Mouse (Mus musculus) MEL (cell line): ENCODE measurements around the gene Gm27029. TPM values are rescaled to one million over a fixed set of nuclear protein-coding genes. Genes with fewer than 3 reads are reported as not detected.
"Not testable (repeated sequence)": the region's sequence is repeated elsewhere in the genome, so short reads cannot be mapped to it uniquely, and the experiment has no call there.

Experiments
- DNase-seq: peaks from one replicate; pipeline ENCODE4 v3.0.0; 2011; ENCODE audit warnings: low read depth, low spot score
- H3K27ac ChIP-seq: 2 replicates; pipeline ENCODE4 v1.5.1; 2012; ENCODE audit warnings: low read depth, mild to moderate bottlenecking, control low read depth, low read length, moderate library complexity; ENCODE audit not compliant: control insufficient read depth
- H3K27me3 ChIP-seq, 2 experiments: fragments of 150-350 bp in 1 of 2; sonication (generic) in 1 of 2; 2 replicates each; pipeline ENCODE4 v1.6.1; 2012; ENCODE audit warnings: low read length in 2 of 2, mild to moderate bottlenecking in 2 of 2, improper control_type of control experiment in 1 of 2, moderate library complexity in 1 of 2; ENCODE audit not compliant: insufficient read depth in 2 of 2, control insufficient read depth in 1 of 2
- H3K36me3 ChIP-seq, 2 experiments: 2 replicates each; pipeline ENCODE4 v1.6.1; 2012 to 2014; ENCODE audit warnings: low read length in 2 of 2, improper control_type of control experiment in 1 of 2, inconsistent platforms in 1 of 2, mild to moderate bottlenecking in 1 of 2; ENCODE audit not compliant: insufficient read depth in 2 of 2, control insufficient read depth in 1 of 2
- H3K4me1 ChIP-seq, 2 experiments: fragments of 150-350 bp in 1 of 2; sonication (generic) in 1 of 2; 2 replicates each; pipeline ENCODE4 v1.6.1; 2012; ENCODE audit warnings: low read length in 2 of 2, improper control_type of control experiment in 1 of 2, mild to moderate bottlenecking in 1 of 2; ENCODE audit not compliant: insufficient read depth in 2 of 2, control insufficient read depth in 1 of 2
- H3K4me3 ChIP-seq, 2 experiments: fragments of 150-350 bp in 1 of 2; sonication (generic) in 1 of 2; 2 replicates each; pipeline ENCODE4 v1.5.1; 2012; ENCODE audit warnings: low read depth in 2 of 2, low read length in 2 of 2, mild to moderate bottlenecking in 2 of 2, moderate library complexity in 2 of 2, control low read depth in 1 of 2, improper control_type of control experiment in 1 of 2; ENCODE audit not compliant: control insufficient read depth in 1 of 2, insufficient read depth in 1 of 2
- H3K79me2 ChIP-seq: 2 replicates; pipeline ENCODE4 v1.6.1; 2012; ENCODE audit warnings: mild to moderate bottlenecking, low read length, moderate library complexity; ENCODE audit not compliant: control insufficient read depth, poor library complexity, insufficient read depth
- H3K9ac ChIP-seq: 2 replicates; pipeline ENCODE4 v1.6.1; 2012; ENCODE audit warnings: low read depth, mild to moderate bottlenecking, control low read depth, low read length, moderate library complexity; ENCODE audit not compliant: control insufficient read depth, poor library complexity, severe bottlenecking
- H3K9me3 ChIP-seq: fragments of 150-350 bp; sonication (generic); replicated peaks from 2 replicates; pipeline ENCODE4 v1.6.1; 2012; ENCODE audit warnings: mild to moderate bottlenecking, low read length, improper control_type of control experiment, moderate library complexity; ENCODE audit not compliant: insufficient read depth
- BHLHE40 ChIP-seq: IDR thresholded peaks from 2 replicates; pipeline ENCODE4 v1.6.1; 2012; ENCODE audit warnings: low read depth, mild to moderate bottlenecking, inconsistent platforms, low read length, improper control_type of control experiment, borderline replicate concordance
- CHD2 ChIP-seq: IDR thresholded peaks from 2 replicates; pipeline ENCODE4 v1.6.1; 2011; ENCODE audit warnings: low read length, improper control_type of control experiment
- ELF1 ChIP-seq: IDR thresholded peaks from 2 replicates; pipeline ENCODE4 v1.6.1; 2014; ENCODE audit warnings: low read depth, mild to moderate bottlenecking, inconsistent platforms, low read length, improper control_type of control experiment, moderate library complexity
- EP300 ChIP-seq, 2 experiments: IDR thresholded peaks; 2 replicates each; pipeline ENCODE4 v1.6.1; 2011; ENCODE audit warnings: improper control_type of control experiment in 2 of 2, low read length in 2 of 2, low read depth in 1 of 2, mild to moderate bottlenecking in 1 of 2
- ETS1 ChIP-seq: IDR thresholded peaks from 2 replicates; pipeline ENCODE4 v1.6.1; 2012; ENCODE audit warnings: low read depth, mild to moderate bottlenecking, inconsistent platforms, low read length, improper control_type of control experiment, moderate library complexity
- JUND ChIP-seq: IDR thresholded peaks from 2 replicates; pipeline ENCODE4 v1.6.1; 2011; ENCODE audit warnings: low read depth, mild to moderate bottlenecking, improper control_type of control experiment, low read length
- KAT2A ChIP-seq: conservative IDR thresholded peaks from 2 replicates; pipeline ENCODE4 v1.6.1; 2012; ENCODE audit warnings: low read depth, low read length, improper control_type of control experiment, inconsistent platforms
- MAX ChIP-seq: IDR thresholded peaks from 2 replicates; pipeline ENCODE4 v1.6.1; 2011; ENCODE audit warnings: low read length, improper control_type of control experiment
- MAZ ChIP-seq: IDR thresholded peaks from 2 replicates; pipeline ENCODE4 v1.6.1; 2012; ENCODE audit warnings: low read depth, mild to moderate bottlenecking, inconsistent platforms, low read length, improper control_type of control experiment
- MEF2A ChIP-seq: IDR thresholded peaks from 2 replicates; pipeline ENCODE4 v1.6.1; 2014; ENCODE audit warnings: low read depth, mild to moderate bottlenecking, inconsistent platforms, low read length, improper control_type of control experiment; ENCODE audit not compliant: poor library complexity, insufficient replicate concordance, severe bottlenecking; ENCODE audit errors: extremely low read depth
- MYB ChIP-seq: IDR thresholded peaks from 2 replicates; pipeline ENCODE4 v1.6.1; 2011; ENCODE audit warnings: mild to moderate bottlenecking, low read depth, low read length, improper control_type of control experiment
- NELFE ChIP-seq: IDR thresholded peaks from 2 replicates; pipeline ENCODE4 v1.6.1; 2011; ENCODE audit warnings: low read depth, low read length, improper control_type of control experiment
- TAL1 ChIP-seq: IDR thresholded peaks from 2 replicates; pipeline ENCODE4 v1.6.1; 2012; ENCODE audit warnings: mild to moderate bottlenecking, inconsistent platforms, low read length, moderate library complexity, mixed read lengths
- TCF12 ChIP-seq: IDR thresholded peaks from 2 replicates; pipeline ENCODE4 v1.6.1; 2014; ENCODE audit warnings: low read depth, mild to moderate bottlenecking, inconsistent platforms, low read length, improper control_type of control experiment, moderate library complexity
- USF1 ChIP-seq: IDR thresholded peaks from 2 replicates; pipeline ENCODE4 v1.6.1; 2014; ENCODE audit warnings: low read depth, mild to moderate bottlenecking, inconsistent platforms, low read length, improper control_type of control experiment, moderate library complexity
- USF2 ChIP-seq, 2 experiments: IDR thresholded peaks; 2 replicates each; pipeline ENCODE4 v1.6.1; 2011 to 2012; ENCODE audit warnings: improper control_type of control experiment in 2 of 2, low read length in 2 of 2, borderline replicate concordance in 1 of 2, inconsistent platforms in 1 of 2, low read depth in 1 of 2, mild to moderate bottlenecking in 1 of 2; ENCODE audit not compliant: insufficient read depth in 1 of 2
- ZC3H11A ChIP-seq: IDR thresholded peaks from 2 replicates; pipeline ENCODE4 v1.6.1; 2012; ENCODE audit warnings: low read depth, mild to moderate bottlenecking, inconsistent platforms, low read length, improper control_type of control experiment
- ZKSCAN1 ChIP-seq: IDR thresholded peaks from 2 replicates; pipeline ENCODE4 v1.6.1; 2012; ENCODE audit warnings: low read depth, mild to moderate bottlenecking, inconsistent platforms, low read length, improper control_type of control experiment, moderate library complexity
- ZMIZ1 ChIP-seq: IDR thresholded peaks from 2 replicates; pipeline ENCODE4 v1.6.1; 2012; ENCODE audit warnings: low read depth, mild to moderate bottlenecking, inconsistent platforms, low read length, improper control_type of control experiment, moderate library complexity
- ZNF384 ChIP-seq: IDR thresholded peaks from 2 replicates; pipeline ENCODE4 v1.6.1; 2012; ENCODE audit warnings: low read depth, mild to moderate bottlenecking, inconsistent platforms, low read length, improper control_type of control experiment
- polyA plus RNA-seq, 2 experiments: library from polyadenylated mRNA; stranded (reverse) in 1 of 2; unstranded in 1 of 2; fragments of >175 nt in 1 of 2; fragments of >200 nt in 1 of 2; gene quantifications; 2 replicates each; pipeline versions ENCODE4 v1.2.1 to v1.2.4; 2012; ENCODE audit warnings: low replicate concordance in 2 of 2, low read depth in 1 of 2; ENCODE audit not compliant: insufficient read length in 2 of 2, insufficient read depth in 1 of 2, missing spikeins in 1 of 2
- total RNA-seq: library from RNA; depleted of rRNA; stranded (reverse); fragments of 300-350 nt; gene quantifications from 2 replicates; pipeline ENCODE4 v1.2.3, GENCODE M21; 2012

Gm27029 gene
- total and polyA plus RNA-seq, 3 experiments = 4.2 to 6.8 TPM; not detected in 1

GRCm38 (mm10) chr11:101467477-101468262 is 43.1 kb upstream of the Gm27029 start (continued):
- TF ChIP-seq KAT2A = no peak
- TF ChIP-seq EP300 (IDR thresholded peaks at IDR 0.05; ENCODE audit: low read depth in 1 of 2, low read length in 2 of 2) = no peak
- 0 out of 2 replicates have a peak, but pooled peaks have one; percentile 36 for TF ChIP-seq ZMIZ1
- TF ChIP-seq MAX = no peak; the same call in 1 of the 2 replicates
- TF ChIP-seq CHD2 = no peak
- no peak for TF ChIP-seq TAL1
- TF ChIP-seq ZNF384 = no peak; the same call in 1 of the 2 replicates
- TF ChIP-seq ETS1 = peak; percentile 82
- TF ChIP-seq ZC3H11A = peak; percentile 78
- no peak for TF ChIP-seq ELF1
- TF ChIP-seq TCF12 = 0 out of 2 replicates have a peak, but pooled peaks have one; percentile 18
- no peak for TF ChIP-seq USF1
- TF ChIP-seq MAZ = peak; percentile 64
- TF ChIP-seq USF2 (IDR thresholded peaks at IDR 0.05; ENCODE audit: borderline replicate concordance in 1 of 2, insufficient read depth in 1 of 2, low read depth in 1 of 2, low read length in 2 of 2) = no peak
- TF ChIP-seq ZKSCAN1 = no peak
- TF ChIP-seq MYB = no peak
- TF ChIP-seq BHLHE40 = no peak
- TF ChIP-seq MEF2A = no peak
- peak; percentile 38; the same call in 1 of the 2 replicates for TF ChIP-seq NELFE
- TF ChIP-seq JUND = peak; percentile 59; the same call in 1 of the 2 replicates

DNA sequence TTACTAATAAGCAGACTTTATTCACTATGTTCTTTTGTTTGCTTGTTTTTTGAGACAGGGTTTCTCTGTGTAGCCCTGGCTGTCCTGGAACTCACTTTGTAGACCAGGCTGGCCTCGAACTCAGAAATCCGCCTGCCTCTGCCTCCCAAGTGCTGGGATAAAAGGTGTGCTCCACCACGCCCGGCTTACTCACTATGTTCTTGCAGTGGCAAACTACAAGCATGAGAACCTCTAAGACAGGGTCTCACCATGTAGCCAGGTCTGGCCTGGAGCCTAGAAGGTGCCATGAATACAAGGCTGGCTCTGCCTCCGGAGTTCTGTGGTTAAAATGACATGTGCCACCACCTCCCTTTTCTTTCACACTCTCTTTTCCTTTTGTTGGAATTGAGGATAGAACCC is 42.0 kb upstream of the Gm27029 start:
- Histone ChIP-seq H3K4me1 (peaks cover 12 to 33% of the 10 kb centered on the region in 2 experiments), H3K4me3 (peak overlapping the region; percentile 70 to 82), H3K9ac (peak overlapping the region; percentile 78), H3K36me3 (peaks cover 0 to 27% of the 10 kb centered on the region in 2 experiments; a peak in 3 of 4 replicates)
- H3K27me3 ChIP-seq, H3K79me2 ChIP-seq, H3K27ac ChIP-seq, H3K9me3 ChIP-seq: not testable (repeated sequence)
- DNase-seq = peak; percentile 47
